Mouse (Mus musculus): ENCODE data around the gene Gm49601.

DNA sequence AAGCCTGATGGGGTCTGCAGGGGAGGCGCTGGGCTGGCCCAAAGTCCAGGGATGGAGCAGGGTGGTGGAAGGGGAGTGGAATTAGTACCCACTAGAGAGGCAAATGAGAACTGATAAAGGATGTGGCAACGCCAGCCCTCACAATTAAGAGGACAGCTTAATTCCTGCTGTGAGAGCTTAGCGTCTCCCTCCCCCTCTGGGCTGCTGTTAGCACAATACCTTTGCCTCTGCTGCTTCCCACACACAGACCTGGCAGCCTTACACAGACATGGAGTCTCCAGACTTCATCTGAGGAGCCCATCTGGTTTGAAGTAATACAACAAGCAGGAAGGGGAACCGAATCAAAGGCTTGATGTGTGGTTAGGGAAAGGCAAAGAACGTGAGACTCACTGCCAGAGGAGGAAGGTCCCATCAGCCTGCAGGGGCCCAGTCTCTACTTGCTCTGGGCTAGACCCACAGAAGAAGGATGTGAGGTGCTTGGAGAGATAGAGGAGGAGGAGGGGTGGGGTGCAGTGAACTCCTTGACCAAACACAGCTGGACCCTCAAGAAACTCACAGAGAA lies 48.5 kb downstream of the Gm49601 start:
- no peak for TF ChIP-seq SIN3A (IDR thresholded peaks at IDR 0.05; ENCODE audit: low read length)
- TF ChIP-seq CHD2 (IDR thresholded peaks at IDR 0.05; ENCODE audit: low read length): no peak
- TF ChIP-seq CTCF (conservative IDR thresholded peaks at IDR 0.05 in 1 of 2, IDR thresholded peaks at IDR 0.05 in 1 of 2; ENCODE audit: low read depth in 2 of 2, low read length in 2 of 2): no peak
- TF ChIP-seq POLR2A (IDR thresholded peaks at IDR 0.05; ENCODE audit: low read depth, low read length): no peak
- TF ChIP-seq ZMIZ1 (IDR thresholded peaks at IDR 0.05; ENCODE audit: low read depth, low read length): no peak
- TF ChIP-seq USF2 (conservative IDR thresholded peaks at IDR 0.05; ENCODE audit: low read depth, low read length): no peak
- no peak for TF ChIP-seq ELF1 (IDR thresholded peaks at IDR 0.05; ENCODE audit: low read depth, low read length)
- no peak for TF ChIP-seq POLR2AphosphoS2 (IDR thresholded peaks at IDR 0.05; ENCODE audit: low read depth, low read length)

Data from CH12.LX (cell line).